Mouse (Mus musculus) right cerebral cortex, adult 18-20 months (tissue): ENCODE measurements around the gene Gm11541.

Experiments
- DNase-seq: peaks from one replicate; pipeline ENCODE4 v3.0.0; 2022; ENCODE audit warnings: mixed read lengths

The Gm11541 gene

GRCm38 (mm10) chr11:94704472-94704871 is at the start of gene Gm11541:
Gene Gm11541, minus strand, starts transcription at chr11:94704499.
- no peak for DNase-seq

DNA sequence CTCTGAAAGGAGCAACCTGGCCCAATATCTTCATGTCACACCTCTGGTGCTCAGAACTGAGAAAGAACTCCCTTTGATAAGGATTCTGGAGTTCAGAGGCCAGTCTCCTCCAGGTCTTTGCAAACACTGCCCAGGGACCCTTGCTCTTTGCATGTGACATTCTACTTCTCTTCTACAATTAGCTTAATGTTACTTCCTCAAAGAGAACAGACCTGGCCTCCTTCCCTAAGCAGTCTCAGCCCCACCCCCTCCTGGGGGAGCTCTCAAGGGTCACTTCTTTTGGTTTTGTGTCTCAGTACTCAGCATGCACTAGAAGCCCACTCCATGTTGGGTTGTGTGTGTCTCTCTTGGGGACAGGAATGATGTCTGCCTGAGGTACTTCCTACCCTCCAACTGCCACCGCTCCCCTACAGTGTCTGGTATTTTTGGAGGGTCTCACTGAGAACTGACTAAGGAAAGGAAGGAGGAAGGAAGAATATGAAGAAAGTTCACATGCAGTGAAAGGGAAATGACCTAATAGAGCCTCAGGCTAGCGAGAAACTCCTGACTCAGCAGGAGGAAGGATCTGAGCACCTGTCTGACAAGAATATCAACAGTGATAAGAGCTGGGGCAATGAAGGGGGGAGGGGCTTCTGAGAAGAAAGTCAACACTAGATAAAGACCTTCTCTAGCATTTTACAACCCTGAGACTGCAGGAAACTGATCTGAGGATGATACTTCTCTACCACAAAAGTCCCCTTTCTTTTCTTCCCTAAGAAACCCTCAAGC is 48.8 kb upstream of the Gm11541 start:
- no peak for DNase-seq

DNA sequence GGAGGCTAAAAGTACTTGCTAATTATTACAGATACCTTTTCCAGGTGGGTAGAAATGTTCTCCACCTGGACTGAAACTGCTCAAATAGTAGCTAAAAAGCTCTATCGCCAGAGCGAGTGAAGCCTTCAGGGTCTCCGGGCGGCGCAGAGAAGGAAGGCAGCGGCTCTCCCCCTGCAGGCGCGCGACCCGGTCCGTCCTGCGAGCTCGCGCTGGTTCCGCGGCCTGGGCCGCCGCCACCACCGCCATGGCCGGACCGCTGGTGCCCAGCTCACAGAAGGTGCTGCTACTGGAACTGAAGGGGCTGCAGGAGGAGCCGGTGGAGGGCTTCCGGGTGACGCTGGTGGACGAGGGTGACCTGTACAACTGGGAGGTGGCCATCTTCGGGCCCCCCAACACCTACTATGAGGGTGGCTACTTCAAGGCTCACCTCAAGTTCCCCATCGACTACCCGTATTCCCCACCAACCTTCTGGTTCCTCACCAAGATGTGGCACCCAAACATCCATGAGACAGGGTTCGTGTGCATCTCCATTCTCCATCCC is 37.5 kb upstream of the Gm11541 start, which contains the start of gene Cdc34b:
TSS of gene Cdc34b (plus strand) at position 51 of the 541 bp plus-strand sequence.
- DNase-seq, result no peak

GRCm38 (mm10) chr11:94735746-94736145 is 31.4 kb upstream of the Gm11541 start:
- DNase-seq, result no peak

- no peak for DNase-seq
Observed at GRCm38 (mm10) chr11:94732773-94733172, 28.5 kb upstream of the Gm11541 start.

GRCm38 (mm10) chr11:94731229-94731628 is 26.9 kb upstream of the Gm11541 start:
- no peak for DNase-seq

DNA sequence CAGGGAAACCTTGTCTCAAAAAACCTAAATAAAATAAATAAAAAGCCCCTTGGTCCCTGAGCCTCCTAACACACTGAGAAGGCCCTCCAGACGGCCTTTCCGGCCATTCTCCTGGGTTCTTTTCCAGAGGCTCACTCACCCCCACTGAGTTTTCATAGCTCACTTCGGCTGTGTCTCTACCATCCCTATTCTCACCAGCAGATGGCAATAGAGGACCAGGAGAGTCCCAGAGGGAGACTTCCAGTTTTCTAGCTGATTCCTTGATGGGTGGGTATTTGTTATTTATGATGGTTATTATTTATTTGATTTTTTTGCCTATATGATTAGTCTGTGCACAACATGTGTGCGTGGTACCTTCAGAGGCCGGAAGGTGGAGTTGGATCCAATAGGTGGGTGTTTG is 26.0 kb upstream of the Gm11541 start:
- peak; percentile 52 for DNase-seq

GRCm38 (mm10) chr11:94729565-94729964 is 25.3 kb upstream of the Gm11541 start:
- DNase-seq, result no peak

GRCm38 (mm10) chr11:94728545-94728944 is 24.2 kb upstream of the Gm11541 start:
- DNase-seq, result no peak

GRCm38 (mm10) chr11:94727306-94727705 is 23.0 kb upstream of the Gm11541 start:
- no peak for DNase-seq

- no peak for DNase-seq
Observed at GRCm38 (mm10) chr11:94719216-94719615, 14.9 kb upstream of the Gm11541 start.

- DNase-seq, result no peak
Observed at GRCm38 (mm10) chr11:94718113-94718909, 14.0 kb upstream of the Gm11541 start.

DNA sequence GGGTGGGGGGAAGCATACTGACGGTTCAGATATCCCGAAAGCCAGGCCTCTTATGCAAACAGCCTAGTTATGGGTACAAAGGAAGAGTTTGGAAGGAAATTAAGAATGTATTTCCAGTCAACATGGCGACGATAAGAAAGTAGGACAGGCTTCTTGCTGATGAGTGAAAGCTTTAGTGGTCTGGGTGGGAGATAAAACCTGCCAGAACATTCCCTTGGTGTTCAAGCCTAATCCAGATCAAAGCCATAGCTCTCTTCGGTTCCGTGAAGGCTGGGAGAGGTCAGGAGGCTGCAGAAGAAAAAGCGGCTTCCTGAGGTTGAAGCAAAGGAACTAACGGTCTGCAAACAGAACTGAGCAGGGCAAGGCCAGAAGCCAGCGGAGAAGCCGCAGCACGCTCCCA is 12.9 kb upstream of the Gm11541 start:
- no peak for DNase-seq

GRCm38 (mm10) chr11:94716754-94717153 is 12.5 kb upstream of the Gm11541 start:
- no peak for DNase-seq

DNA sequence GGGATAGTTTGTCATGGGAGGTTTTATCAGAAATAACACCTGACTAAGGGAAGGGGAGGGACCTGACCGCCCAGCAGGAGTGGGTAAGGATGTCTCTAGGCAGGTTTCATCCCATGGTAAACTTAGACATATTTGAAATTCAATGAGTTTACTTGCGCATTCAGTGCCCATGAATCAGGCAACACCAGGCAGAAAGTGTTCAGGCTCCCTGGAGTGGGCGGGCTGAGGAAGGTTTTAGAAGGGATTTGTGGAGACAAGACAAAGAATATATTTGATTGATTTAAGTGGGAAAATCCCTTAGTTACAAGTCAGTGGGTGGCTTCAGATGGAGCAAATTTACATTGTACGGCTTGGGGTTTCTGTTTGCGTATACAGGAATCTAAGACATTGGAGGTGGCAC is 11.3 kb upstream of the Gm11541 start:
- DNase-seq, result peak; percentile 37

DNA sequence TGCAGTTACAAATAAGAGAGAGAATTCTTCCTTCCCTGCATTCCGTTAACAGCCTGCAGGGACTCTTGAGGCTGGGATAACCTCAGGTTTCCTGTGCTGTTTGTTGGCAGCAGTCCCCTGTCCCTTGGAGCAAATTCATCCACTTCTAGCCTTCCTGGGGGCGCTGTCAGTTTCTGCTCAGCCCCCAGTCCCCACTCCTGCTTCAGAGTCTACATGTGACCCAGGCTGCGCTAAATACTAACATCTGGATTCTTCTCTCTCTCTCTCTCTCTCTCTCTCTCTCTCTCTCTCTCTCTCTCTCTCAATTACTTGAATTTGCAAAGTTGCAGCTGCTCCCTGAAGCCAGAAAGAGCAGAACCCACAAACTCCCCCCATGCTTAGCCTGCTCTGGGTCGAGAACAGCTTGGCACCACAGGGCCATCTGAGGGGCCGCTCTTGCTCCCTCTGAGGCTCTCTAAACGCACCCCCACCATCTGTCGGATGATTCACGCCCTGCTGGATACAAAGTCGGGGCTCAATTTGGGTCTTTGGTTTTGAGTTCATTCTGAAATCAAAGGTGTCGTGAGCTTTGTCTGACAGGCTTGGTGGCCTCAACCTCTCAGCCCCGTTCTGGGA is 9.1 kb upstream of the Gm11541 start:
- no peak for DNase-seq

DNA sequence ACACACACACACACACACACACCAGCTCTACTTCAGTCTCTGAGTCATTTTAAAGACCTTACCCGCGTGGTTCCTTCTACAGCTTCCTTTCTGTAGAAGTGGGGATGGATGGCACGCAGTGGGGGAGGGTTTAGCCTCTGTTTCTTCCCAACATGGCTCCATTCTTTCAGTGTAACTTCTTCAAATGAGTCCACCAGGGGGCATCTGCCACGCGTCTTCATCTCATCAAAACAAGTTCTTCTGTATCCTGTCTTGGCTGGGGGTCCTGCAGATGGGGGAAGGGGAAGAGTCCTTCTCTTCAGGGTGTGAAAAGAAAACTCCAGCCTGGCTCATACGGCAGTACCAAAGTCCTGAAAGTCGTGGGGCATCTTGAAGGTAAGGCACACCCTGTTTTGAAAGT is 279 bp downstream of the Gm11541 start:
- no peak for DNase-seq

- DNase-seq, result no peak
Observed at GRCm38 (mm10) chr11:94702216-94702610, 2.1 kb downstream of the Gm11541 start.

DNA sequence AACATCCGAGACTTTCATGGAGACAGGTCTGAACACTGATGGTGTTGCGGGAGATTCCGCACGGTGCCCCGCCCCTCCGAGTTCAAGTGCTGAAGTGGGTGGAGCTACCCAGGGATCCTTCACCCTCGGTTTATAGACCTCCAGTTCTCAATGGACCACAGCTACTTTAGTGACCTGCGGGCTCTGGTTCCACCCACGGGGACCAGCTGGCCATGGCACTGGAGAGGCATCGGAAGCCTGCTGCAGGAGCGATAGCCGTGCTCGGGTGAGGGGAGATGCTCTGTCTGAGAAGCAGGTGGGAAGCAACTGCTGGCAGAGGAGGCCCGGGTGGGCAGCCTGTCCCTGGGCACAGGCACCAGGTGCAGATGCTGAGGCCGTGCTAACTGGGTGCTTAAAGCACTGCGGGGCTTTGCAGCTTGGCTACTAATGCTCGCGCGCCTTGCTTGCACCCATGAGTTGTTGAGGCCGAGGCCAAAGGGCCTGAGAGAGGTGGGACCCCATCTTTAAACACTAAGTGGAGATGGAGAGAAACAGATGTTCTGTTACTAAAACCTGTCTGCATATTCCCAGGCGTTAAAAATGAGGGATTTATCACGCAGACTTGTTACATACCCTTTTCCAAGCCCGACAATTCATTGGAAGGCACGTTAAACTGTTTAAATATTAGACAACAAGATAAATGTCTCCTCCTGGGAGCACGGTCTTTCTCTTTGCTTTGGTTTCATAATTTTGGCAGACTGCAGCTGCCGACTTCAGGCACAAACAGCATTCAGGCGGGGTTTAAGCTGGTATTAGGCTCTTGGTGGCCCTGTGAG is 2.7 kb downstream of the Gm11541 start:
- DNase-seq, result no peak

DNA sequence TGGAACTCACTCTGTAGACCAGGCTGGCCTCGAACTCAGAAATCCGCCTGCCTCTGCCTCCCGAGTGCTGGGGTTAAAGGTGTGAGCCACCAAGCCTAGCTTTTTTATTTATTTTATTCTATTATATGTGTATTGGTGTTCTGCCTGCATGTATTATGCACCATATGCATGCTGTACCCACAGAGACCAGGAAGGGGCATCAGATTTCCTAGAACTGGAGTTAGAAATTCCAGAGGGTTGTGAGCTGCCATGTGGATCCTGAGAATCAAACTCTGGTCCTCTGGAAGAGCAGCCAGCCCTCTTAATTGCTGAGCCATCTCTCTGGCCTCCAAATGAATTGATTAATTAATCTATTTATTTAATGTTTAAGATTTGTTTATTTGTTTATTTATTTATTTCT is 4.9 kb downstream of the Gm11541 start:
- DNase-seq, result no peak

GRCm38 (mm10) chr11:94697703-94698464 is 6.4 kb downstream of the Gm11541 start:
- no peak for DNase-seq

DNA sequence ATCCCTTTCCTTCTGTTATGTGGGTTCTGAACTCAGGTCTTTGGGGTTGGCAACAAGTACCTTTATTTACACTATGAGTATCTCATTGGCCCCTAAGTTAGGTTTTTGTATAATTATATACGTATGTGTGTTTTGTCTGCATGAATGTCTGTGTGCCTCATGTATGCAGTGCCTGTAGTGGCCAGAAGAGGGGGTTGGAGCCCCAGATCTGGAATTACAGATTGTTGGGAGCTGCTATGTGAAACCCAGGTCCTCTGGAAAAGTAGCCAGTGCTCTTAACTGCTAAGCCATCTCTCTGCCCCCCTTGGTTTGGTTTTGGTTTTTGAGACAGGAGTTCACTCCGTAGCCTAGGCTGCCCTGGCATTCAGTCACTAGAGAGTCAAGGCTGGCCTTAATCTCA is 7.2 kb downstream of the Gm11541 start:
- no peak for DNase-seq
